Comparison of ENCODE assay signal across 8 mouse cellular contexts in genomic region chr15:79805246-79805645, GRCm38 (mm10). TPM values are rescaled to one million over a fixed set of nuclear protein-coding genes. Genes with fewer than 3 reads are reported as not detected.
DNase-seq lines count a peak whose midpoint lies in the region; ATAC-seq and TF ChIP-seq lines count a peak whose summit lies in the region.

No protein-coding gene starts in this region.

- H3K27ac ChIP-seq in heart, embryonic 11.5 days (ENCODE audit: low read depth, low read length), result no peak overlapping the region
- H3K27ac ChIP-seq in heart, adult 2 months, result no peak overlapping the region
- H3K27ac ChIP-seq in CH12.LX (ENCODE audit: insufficient read depth, low read depth), result no peak overlapping the region
- no peak overlapping the region for H3K27ac ChIP-seq in forebrain, embryonic 15.5 days (replicated peaks)
- peak overlapping the region; percentile 75; the same call in 1 of the 2 replicates for H3K27ac ChIP-seq in midbrain, embryonic 12.5 days (replicated peaks)

- no peak for TF ChIP-seq RAD21 in CH12.LX (IDR thresholded peaks at IDR 0.05; ENCODE audit: low read depth, low read length)

- 24% methylated on average over 8 of the region's 8 CpGs for whole genome bisulfite sequencing in heart, embryonic 11.5 days (ENCODE audit: insufficient replicate concordance)
- WGBS in heart, adult 2 months, result 42% methylated on average over 8 of the region's 8 CpGs
- WGBS in forebrain, embryonic 15.5 days, result 19% methylated on average over 8 of the region's 8 CpGs
- 23% methylated on average over 8 of the region's 8 CpGs for WGBS in midbrain, embryonic 12.5 days

- TF ChIP-seq EP300 in heart, adult 2 months (IDR thresholded peaks at IDR 0.05; ENCODE audit: insufficient read depth, low read depth, low read length), result no peak
- no peak for TF ChIP-seq EP300 in CH12.LX (IDR thresholded peaks at IDR 0.05; ENCODE audit: low read length)

- peak overlapping the region; percentile 90 for H3K4me2 ChIP-seq in heart, embryonic 11.5 days
- peak overlapping the region; percentile 67 for H3K4me2 ChIP-seq in CH12.LX (ENCODE audit: insufficient read depth, low read depth, poor library complexity, severe bottlenecking)
- peak overlapping the region; percentile 78 for H3K4me2 ChIP-seq in forebrain, embryonic 15.5 days (replicated peaks)
- H3K4me2 ChIP-seq in midbrain, embryonic 12.5 days (replicated peaks), result peak overlapping the region; percentile 73

- no peak for ATAC-seq in heart, embryonic 11.5 days (replicated peaks; ENCODE audit: insufficient number of reproducible peaks, low FRiP score, low TSS enrichment)
- no peak for ATAC-seq in forebrain, embryonic 15.5 days (replicated peaks)
- no peak for ATAC-seq in midbrain, embryonic 12.5 days (ENCODE audit: low FRiP score, low read depth)
- ATAC-seq in erythroblast, adult 5-6 weeks (replicated peaks; ENCODE audit: low FRiP score, poor library complexity, severe bottlenecking), result no peak
- no peak for ATAC-seq in activated CD4-positive, CD25-positive, alpha-beta regulatory T cell, adult 4 months

- TF ChIP-seq POLR2A in heart, adult 2 months (IDR thresholded peaks at IDR 0.05; ENCODE audit: insufficient read depth, low read depth, low read length), result no peak
- TF ChIP-seq POLR2A in CH12.LX (IDR thresholded peaks at IDR 0.05; ENCODE audit: low read depth, low read length), result no peak

- H3K9ac ChIP-seq in heart, embryonic 11.5 days (ENCODE audit: low read depth, low read length), result no peak overlapping the region
- H3K9ac ChIP-seq in heart, adult 2 months (ENCODE audit: low read depth, low read length), result no peak overlapping the region
- H3K9ac ChIP-seq in CH12.LX (ENCODE audit: insufficient read depth, low read depth), result no peak overlapping the region
- peak overlapping the region; percentile 63; the same call in 1 of the 2 replicates for H3K9ac ChIP-seq in forebrain, embryonic 15.5 days (replicated peaks)
- peak overlapping the region; percentile 72; the same call in 1 of the 2 replicates for H3K9ac ChIP-seq in midbrain, embryonic 12.5 days (replicated peaks)

- H3K79me2 ChIP-seq in heart, adult 2 months (replicated peaks; ENCODE audit: control insufficient read depth, insufficient read depth, low read length), result no peaks in the 10 kb centered on the region
- no peaks in the 10 kb centered on the region for H3K79me2 ChIP-seq in CH12.LX (replicated peaks; ENCODE audit: control insufficient read depth, extremely low read depth, insufficient read depth, poor library complexity, severe bottlenecking)

- H3K9me3 ChIP-seq in heart, embryonic 11.5 days (replicated peaks; ENCODE audit: control insufficient read depth, low read length), result no peaks in the 10 kb centered on the region
- H3K9me3 ChIP-seq in CH12.LX (replicated peaks; ENCODE audit: low read length), result peaks cover 18% of the 10 kb centered on the region
- no peaks in the 10 kb centered on the region for H3K9me3 ChIP-seq in forebrain, embryonic 15.5 days
- H3K9me3 ChIP-seq in midbrain, embryonic 12.5 days, result no peaks in the 10 kb centered on the region

- TF ChIP-seq CTCF in heart, adult 2 months (IDR thresholded peaks at IDR 0.05), result no peak
- no peak for TF ChIP-seq CTCF in CH12.LX (conservative IDR thresholded peaks at IDR 0.05 in 1 of 2, IDR thresholded peaks at IDR 0.05 in 1 of 2; ENCODE audit: low read depth in 2 of 2, low read length in 2 of 2)

- intact Hi-C loops in heart, adult 2 months (cut with DNase I), result loop anchor here (5.0 kb wide), 1 partner anchor 53 kb away; no protein-coding TSS in a partner anchor

- in situ Hi-C loops in CH12.LX (cut with MboI; ENCODE audit: low pct_ligation_motif_present, low pct_unique_long_range_greater_than_20kb, low sequenced_read_pairs), result no loop called here

- peaks cover 8% of the 10 kb centered on the region; the same call in 1 of the 2 replicates for H3K4me1 ChIP-seq in heart, embryonic 11.5 days (ENCODE audit: control insufficient read depth, insufficient read depth, low read length)
- H3K4me1 ChIP-seq in heart, adult 2 months (ENCODE audit: control insufficient read depth, insufficient read depth, low read length), result 0 out of 2 replicates have a peak, but pooled peaks cover 2% of the 10 kb centered on the region
- peaks cover 0 to 13% of the 10 kb centered on the region in 2 experiments; a peak in 3 of 4 replicates for H3K4me1 ChIP-seq in CH12.LX (ENCODE audit: control insufficient read depth in 1 of 2, insufficient read depth in 2 of 2)
- H3K4me1 ChIP-seq in forebrain, embryonic 15.5 days, result peaks cover 22% of the 10 kb centered on the region
- H3K4me1 ChIP-seq in midbrain, embryonic 12.5 days, result peaks cover 15% of the 10 kb centered on the region

- dilution Hi-C loops in CH12.LX (cut with MboI; ENCODE audit: extremely low pct_ligation_motif_present, extremely low pct_unique_long_range_greater_than_20kb, low sequenced_read_pairs), result no loop called here

- H3K27me3 ChIP-seq in heart, embryonic 11.5 days (ENCODE audit: control insufficient read depth, insufficient read depth, low read length), result peaks cover 79% of the 10 kb centered on the region
- H3K27me3 ChIP-seq in heart, adult 2 months (ENCODE audit: control insufficient read depth, insufficient read depth, low read length), result peaks cover 3% of the 10 kb centered on the region; the same call in 1 of the 2 replicates
- peaks cover 77% of the 10 kb centered on the region for H3K27me3 ChIP-seq in CH12.LX (replicated peaks)
- H3K27me3 ChIP-seq in forebrain, embryonic 15.5 days, result peaks cover 49% of the 10 kb centered on the region
- peaks cover 91% of the 10 kb centered on the region for H3K27me3 ChIP-seq in midbrain, embryonic 12.5 days

- H3K36me3 ChIP-seq in heart, embryonic 11.5 days (ENCODE audit: control insufficient read depth, insufficient read depth, low read length), result no peaks in the 10 kb centered on the region
- H3K36me3 ChIP-seq in heart, adult 2 months (ENCODE audit: control insufficient read depth, insufficient read depth, low read length), result no peaks in the 10 kb centered on the region
- no peaks in the 10 kb centered on the region for H3K36me3 ChIP-seq in CH12.LX (replicated peaks in 1 of 2; ENCODE audit: control insufficient read depth in 1 of 2, insufficient read depth in 1 of 2, low read length in 1 of 2)
- H3K36me3 ChIP-seq in forebrain, embryonic 15.5 days, result no peaks in the 10 kb centered on the region
- H3K36me3 ChIP-seq in midbrain, embryonic 12.5 days, result no peaks in the 10 kb centered on the region

- DNase-seq in heart, adult 2 months, result no peak
- no peak for DNase-seq in CH12.LX (ENCODE audit: extremely low read depth)
- DNase-seq in adrenal gland, adult (ENCODE audit: inconsistent age in 2 of 2, low spot score in 1 of 2), result no peak

- no peak overlapping the region; the same call in 1 of the 2 replicates for H3K4me3 ChIP-seq in heart, embryonic 11.5 days (ENCODE audit: low read depth, low read length)
- H3K4me3 ChIP-seq in heart, adult 2 months, result no peak overlapping the region
- peak overlapping the region in 1 of 3 experiments; percentile 56 for H3K4me3 ChIP-seq in CH12.LX (replicated peaks in 1 of 3; ENCODE audit: low read depth in 2 of 3, low read length in 2 of 3, poor library complexity in 1 of 3)
- peak overlapping the region; percentile 62 for H3K4me3 ChIP-seq in forebrain, embryonic 15.5 days
- H3K4me3 ChIP-seq in midbrain, embryonic 12.5 days, result peak overlapping the region; percentile 64

RNA-seq across cellular contexts. Expression of gene Nptxr, which starts 0.7 kb away (rescaled TPM):
- 0.58 and 0.83 TPM in 2 replicates for polyA plus RNA-seq in heart, embryonic 11.5 days (2014; fragmentation: Nextera tagmentation; extraction: Ambion mirVana)
- 1 to 10 TPM; 1.5 to 1.7 TPM for total RNA-seq in heart, adult 2 months (2021)
- polyA plus RNA-seq in heart, adult 2 months (2012; rRNA removed), result 1.3 and 1.6 TPM in 2 replicates
- total RNA-seq in CH12.LX (2012; rRNA removed) (0.92 and 2.1 TPM in 2 replicates), CH12.LX (2014; rRNA removed) (0.09 TPM in 1 of 2 replicates, not detected in the other)
- 0.14 and 0.16 TPM in 2 replicates for polyA plus RNA-seq in CH12.LX (2012; ENCODE audit: insufficient read length, low read depth)
- polyA plus RNA-seq in forebrain, embryonic 15.5 days (2015; fragmentation: Nextera tagmentation; extraction: Ambion mirVana), result 19.4 and 19.5 TPM in 2 replicates
- 8.7 and 11.7 TPM in 2 replicates for polyA plus RNA-seq in midbrain, embryonic 12.5 days (2016; fragmentation: Nextera tagmentation; extraction: Ambion mirVana)
- 0.19 TPM in 1 of 2 replicates, not detected in the other for total RNA-seq in erythroblast, adult 5-6 weeks (2015; ENCODE audit: low replicate concordance)
- total RNA-seq in erythroblast, adult 5-6 weeks (2017; ENCODE audit: low replicate concordance), result 0.17 TPM in 1 of 2 replicates, not detected in the other
- under 1 TPM; 0.09 to 0.11 TPM for polyA plus RNA-seq in activated CD4-positive, CD25-positive, alpha-beta regulatory T cell, adult 4 months (2017; shearing (Covaris generic))

RNA-seq across cellular contexts. Expression of gene Dnal4, which starts 27.6 kb away (rescaled TPM):
- polyA plus RNA-seq in heart, embryonic 11.5 days (2014; fragmentation: Nextera tagmentation; extraction: Ambion mirVana), result 37.3 TPM in 2 replicates
- 10 to 100 TPM; 19.3 to 21.7 TPM for total RNA-seq in heart, adult 2 months (2021)
- polyA plus RNA-seq in heart, adult 2 months (2012; rRNA removed), result 43.0 and 46.8 TPM in 2 replicates
- total RNA-seq in CH12.LX (2012; rRNA removed) (16.5 and 20.9 TPM in 2 replicates), CH12.LX (2014; rRNA removed) (11.3 and 11.7 TPM in 2 replicates)
- 17.8 and 18.5 TPM in 2 replicates for polyA plus RNA-seq in CH12.LX (2012; ENCODE audit: insufficient read length, low read depth)
- 94.8 and 99.9 TPM in 2 replicates for polyA plus RNA-seq in forebrain, embryonic 15.5 days (2015; fragmentation: Nextera tagmentation; extraction: Ambion mirVana)
- 72.4 and 77.9 TPM in 2 replicates for polyA plus RNA-seq in midbrain, embryonic 12.5 days (2016; fragmentation: Nextera tagmentation; extraction: Ambion mirVana)
- total RNA-seq in erythroblast, adult 5-6 weeks (2015; ENCODE audit: low replicate concordance), result 4.2 TPM in 1 of 2 replicates, not detected in the other
- total RNA-seq in erythroblast, adult 5-6 weeks (2017; ENCODE audit: low replicate concordance), result 0.68 and 1.7 TPM in 2 replicates
- polyA plus RNA-seq in activated CD4-positive, CD25-positive, alpha-beta regulatory T cell, adult 4 months (2017; shearing (Covaris generic)), result 1 to 10 TPM; 5.3 to 6.9 TPM

RNA-seq across cellular contexts. Expression of gene Npcd, which starts 28.8 kb away (rescaled TPM):
- polyA plus RNA-seq in heart, embryonic 11.5 days (2014; fragmentation: Nextera tagmentation; extraction: Ambion mirVana), result 0.64 TPM in 1 of 2 replicates, not detected in the other
- under 1 TPM; 0.29 to 0.30 TPM for total RNA-seq in heart, adult 2 months (2021)
- polyA plus RNA-seq in heart, adult 2 months (2012; rRNA removed), result 0.31 TPM in 1 of 2 replicates, not detected in the other
- 0.59 and 0.67 TPM in 2 replicates for total RNA-seq in CH12.LX (2012; rRNA removed)
- not detected in 2 replicates for total RNA-seq in CH12.LX (2014; rRNA removed)
- polyA plus RNA-seq in CH12.LX (2012; ENCODE audit: insufficient read length, low read depth), result not detected in 2 replicates
- 0.46 TPM in 1 of 2 replicates, not detected in the other for polyA plus RNA-seq in forebrain, embryonic 15.5 days (2015; fragmentation: Nextera tagmentation; extraction: Ambion mirVana)
- polyA plus RNA-seq in midbrain, embryonic 12.5 days (2016; fragmentation: Nextera tagmentation; extraction: Ambion mirVana), result 0.45 TPM in 1 of 2 replicates, not detected in the other
- total RNA-seq in erythroblast, adult 5-6 weeks (2015; ENCODE audit: low replicate concordance), result not detected in 2 replicates
- 0.34 TPM in 1 of 2 replicates, not detected in the other for total RNA-seq in erythroblast, adult 5-6 weeks (2017; ENCODE audit: low replicate concordance)
- not detected for polyA plus RNA-seq in activated CD4-positive, CD25-positive, alpha-beta regulatory T cell, adult 4 months (2017; shearing (Covaris generic))

RNA-seq across cellular contexts. Expression of gene Cbx6, which starts 29.2 kb away (rescaled TPM):
- 15.7 and 17.4 TPM in 2 replicates for polyA plus RNA-seq in heart, embryonic 11.5 days (2014; fragmentation: Nextera tagmentation; extraction: Ambion mirVana)
- 10 to 100 TPM; 21.1 to 21.3 TPM for total RNA-seq in heart, adult 2 months (2021)
- 22.9 and 24.1 TPM in 2 replicates for polyA plus RNA-seq in heart, adult 2 months (2012; rRNA removed)
- total RNA-seq in CH12.LX (2012; rRNA removed) (29.9 and 30.0 TPM in 2 replicates), CH12.LX (2014; rRNA removed) (10.0 and 11.1 TPM in 2 replicates)
- 38.1 and 40.7 TPM in 2 replicates for polyA plus RNA-seq in CH12.LX (2012; ENCODE audit: insufficient read length, low read depth)
- polyA plus RNA-seq in forebrain, embryonic 15.5 days (2015; fragmentation: Nextera tagmentation; extraction: Ambion mirVana), result 50.1 and 52.7 TPM in 2 replicates
- polyA plus RNA-seq in midbrain, embryonic 12.5 days (2016; fragmentation: Nextera tagmentation; extraction: Ambion mirVana), result 45.5 and 45.7 TPM in 2 replicates
- 2.7 and 4.0 TPM in 2 replicates for total RNA-seq in erythroblast, adult 5-6 weeks (2015; ENCODE audit: low replicate concordance)
- 6.6 and 8.1 TPM in 2 replicates for total RNA-seq in erythroblast, adult 5-6 weeks (2017; ENCODE audit: low replicate concordance)
- polyA plus RNA-seq in activated CD4-positive, CD25-positive, alpha-beta regulatory T cell, adult 4 months (2017; shearing (Covaris generic)), result 10 to 100 TPM in 1 of 2 experiments, 1 to 10 TPM in 1; 8.4 to 15.1 TPM

Comparison
In these comparisons a context has a peak if more than half of its experiments do, and no peak if none do; other contexts are left out.
1. H3K4me3 ChIP-seq: peak in forebrain, embryonic 15.5 days (single experiment) and midbrain, embryonic 12.5 days (single experiment); none in heart, embryonic 11.5 days (single experiment) and heart, adult 2 months (single experiment).
2. H3K9ac ChIP-seq: peak in forebrain, embryonic 15.5 days (single experiment) and midbrain, embryonic 12.5 days (single experiment); none in heart, embryonic 11.5 days (single experiment), heart, adult 2 months (single experiment) and CH12.LX (single experiment).
3. Peak in every context shown above with its lines, with median percentiles within 50 percentile points of each other: H3K4me2 ChIP-seq.